Mouse (Mus musculus): ENCODE data around the gene Disp1. TPM values are rescaled to one million over a fixed set of nuclear protein-coding genes. Genes with fewer than 3 reads are reported as not detected.

Gene Disp1
- polyA plus RNA-seq, 2 experiments, result 34.7 to 47.3 TPM

DNA sequence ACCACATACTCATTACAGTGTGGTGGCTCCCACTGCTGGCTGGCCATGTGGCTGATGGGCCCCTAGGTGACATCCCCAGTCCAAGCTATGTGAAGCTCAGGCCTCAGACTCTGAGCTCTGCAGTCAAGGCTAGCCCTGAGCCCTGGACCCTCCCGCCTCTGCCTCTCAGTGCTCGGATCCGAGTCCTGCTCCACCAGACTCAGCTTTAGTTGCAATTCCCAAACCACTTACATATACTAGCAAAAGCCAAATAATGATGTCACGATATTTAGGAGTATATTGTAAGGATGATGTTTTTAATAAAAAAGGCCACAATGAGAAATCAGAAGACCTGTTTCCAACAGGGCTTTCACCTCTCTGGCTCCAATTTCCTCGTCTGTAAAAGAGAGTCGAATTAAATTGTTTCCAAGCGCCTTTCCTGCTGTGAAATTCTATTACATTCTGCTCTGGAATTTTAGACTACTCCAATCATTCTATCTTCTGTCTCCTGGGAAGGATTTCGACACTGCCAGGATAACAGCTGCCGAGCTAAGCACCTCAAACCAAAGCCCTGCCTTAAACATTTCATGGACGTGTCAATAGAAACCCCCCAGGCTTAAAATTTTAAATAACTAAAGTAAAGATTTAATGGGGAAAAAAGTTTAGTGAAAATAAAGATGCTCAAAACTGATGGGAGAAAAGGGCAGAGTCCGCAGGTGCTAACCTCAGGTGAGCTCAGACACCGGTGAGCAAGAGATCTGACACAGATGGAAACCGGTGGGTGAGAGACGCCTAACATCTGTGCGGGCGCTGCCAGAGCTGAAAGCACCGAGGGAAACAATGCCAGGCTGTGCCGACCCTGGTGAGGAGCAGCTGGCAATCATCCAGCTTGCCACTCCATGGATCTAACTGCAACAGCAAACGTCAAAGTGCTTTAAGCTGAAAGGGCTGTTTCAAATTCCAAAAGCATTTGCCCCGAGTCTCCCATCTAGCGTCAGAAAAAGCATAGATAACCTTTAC lies 103.2 kb downstream of the Disp1 start:
- TF ChIP-seq POLR2A (IDR thresholded peaks at IDR 0.05; ENCODE audit: borderline replicate concordance, extremely low read depth, insufficient read depth, insufficient read length), result no peak
- Histone ChIP-seq H3K4me1 (ENCODE audit: control insufficient read depth, insufficient read depth, low read length) (peaks cover 77% of the 10 kb centered on the region), H3K4me3 (replicated peaks; ENCODE audit: low read length) (no peak overlapping the region), H3K4me2 (replicated peaks; ENCODE audit: low read depth, low read length, severe bottlenecking) (no peak overlapping the region), H3K9ac (ENCODE audit: low read depth, low read length, severe bottlenecking) (no peak overlapping the region), H3K9me3 (ENCODE audit: control insufficient read depth, low read length) (no peaks in the 10 kb centered on the region), H3K27me3 (ENCODE audit: control insufficient read depth, insufficient read depth, low read length) (no peaks in the 10 kb centered on the region), H3K27ac (replicated peaks; ENCODE audit: low read depth, low read length) (peak overlapping the region; percentile 75), H3K36me3 (ENCODE audit: control insufficient read depth, insufficient read depth, low read length) (no peaks in the 10 kb centered on the region)
- ATAC-seq (ENCODE audit: low FRiP score, low read depth), result peak; percentile 45
- DNase-seq (ENCODE audit: low spot score), result peak; percentile 82
- WGBS, result 26% methylated on average over 21 of the region's 21 CpGs

- DNase-seq (ENCODE audit: low spot score) (no peak), ATAC-seq (ENCODE audit: low FRiP score, low read depth) (0 out of 2 replicates have a peak, but pooled peaks have one; percentile 2)
- Histone ChIP-seq H3K4me2 (replicated peaks; ENCODE audit: low read depth, low read length, severe bottlenecking) (no peak overlapping the region), H3K9ac (ENCODE audit: low read depth, low read length, severe bottlenecking) (0 out of 2 replicates have a peak overlapping the region, but pooled peaks have one; percentile 12), H3K27ac (replicated peaks; ENCODE audit: low read depth, low read length) (peak overlapping the region; percentile 75), H3K27me3 (ENCODE audit: control insufficient read depth, insufficient read depth, low read length) (no peaks in the 10 kb centered on the region), H3K36me3 (ENCODE audit: control insufficient read depth, insufficient read depth, low read length) (no peaks in the 10 kb centered on the region), H3K4me1 (ENCODE audit: control insufficient read depth, insufficient read depth, low read length) (peaks cover 83% of the 10 kb centered on the region), H3K9me3 (ENCODE audit: control insufficient read depth, low read length) (no peaks in the 10 kb centered on the region), H3K4me3 (replicated peaks; ENCODE audit: low read length) (no peak overlapping the region)
- no peak for TF ChIP-seq POLR2A (IDR thresholded peaks at IDR 0.05; ENCODE audit: borderline replicate concordance, extremely low read depth, insufficient read depth, insufficient read length)
- 60% methylated on average over 15 of the region's 15 CpGs for WGBS
Observed at GRCm38 (mm10) chr1:183116946-183117826, 104.1 kb downstream of the Disp1 start.

GRCm38 (mm10) chr1:183116441-183116840 lies 104.9 kb downstream of the Disp1 start:
- no peak for TF ChIP-seq POLR2A (IDR thresholded peaks at IDR 0.05; ENCODE audit: borderline replicate concordance, extremely low read depth, insufficient read depth, insufficient read length)
- Histone ChIP-seq H3K4me2 (replicated peaks; ENCODE audit: low read depth, low read length, severe bottlenecking) (no peak overlapping the region), H3K4me3 (replicated peaks; ENCODE audit: low read length) (no peak overlapping the region), H3K4me1 (ENCODE audit: control insufficient read depth, insufficient read depth, low read length) (peaks cover 80% of the 10 kb centered on the region), H3K27ac (replicated peaks; ENCODE audit: low read depth, low read length) (no peak overlapping the region), H3K9ac (ENCODE audit: low read depth, low read length, severe bottlenecking) (no peak overlapping the region), H3K27me3 (ENCODE audit: control insufficient read depth, insufficient read depth, low read length) (no peaks in the 10 kb centered on the region), H3K36me3 (ENCODE audit: control insufficient read depth, insufficient read depth, low read length) (no peaks in the 10 kb centered on the region), H3K9me3 (ENCODE audit: control insufficient read depth, low read length) (no peaks in the 10 kb centered on the region)
- ATAC-seq (ENCODE audit: low FRiP score, low read depth), result no peak
- 40% methylated on average over 10 of the region's 10 CpGs for WGBS
- DNase-seq (ENCODE audit: low spot score), result no peak

DNA sequence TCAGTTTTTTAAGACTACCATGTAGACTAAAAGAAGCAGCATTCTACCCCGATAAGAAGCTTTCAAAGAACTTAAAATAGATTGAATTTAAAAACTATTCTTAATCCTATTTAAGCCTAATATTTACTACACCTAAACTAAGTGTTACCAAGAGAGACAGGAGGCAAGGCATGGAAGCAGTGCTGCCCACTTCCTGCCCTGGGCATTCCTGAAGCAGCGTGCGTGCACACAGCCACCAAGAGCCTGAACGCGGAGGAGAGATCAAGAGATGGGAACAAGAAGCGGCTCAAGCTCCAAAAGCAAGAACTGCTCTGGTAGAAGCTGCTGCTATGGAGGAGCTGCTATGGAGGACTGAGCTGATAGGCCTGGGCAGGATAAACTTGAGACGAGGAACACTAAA lies 106.2 kb downstream of the Disp1 start:
- Histone ChIP-seq H3K4me1 (ENCODE audit: control insufficient read depth, insufficient read depth, low read length) (peaks cover 66% of the 10 kb centered on the region), H3K4me2 (replicated peaks; ENCODE audit: low read depth, low read length, severe bottlenecking) (no peak overlapping the region), H3K4me3 (replicated peaks; ENCODE audit: low read length) (no peak overlapping the region), H3K27ac (replicated peaks; ENCODE audit: low read depth, low read length) (no peak overlapping the region), H3K9ac (ENCODE audit: low read depth, low read length, severe bottlenecking) (no peak overlapping the region), H3K9me3 (ENCODE audit: control insufficient read depth, low read length) (no peaks in the 10 kb centered on the region), H3K36me3 (ENCODE audit: control insufficient read depth, insufficient read depth, low read length) (no peaks in the 10 kb centered on the region), H3K27me3 (ENCODE audit: control insufficient read depth, insufficient read depth, low read length) (no peaks in the 10 kb centered on the region)
- no peak for TF ChIP-seq POLR2A (IDR thresholded peaks at IDR 0.05; ENCODE audit: borderline replicate concordance, extremely low read depth, insufficient read depth, insufficient read length)
- DNase-seq (ENCODE audit: low spot score) (no peak), ATAC-seq (ENCODE audit: low FRiP score, low read depth) (no peak)
- WGBS, result 76% methylated on average over 7 of the region's 7 CpGs

DNA sequence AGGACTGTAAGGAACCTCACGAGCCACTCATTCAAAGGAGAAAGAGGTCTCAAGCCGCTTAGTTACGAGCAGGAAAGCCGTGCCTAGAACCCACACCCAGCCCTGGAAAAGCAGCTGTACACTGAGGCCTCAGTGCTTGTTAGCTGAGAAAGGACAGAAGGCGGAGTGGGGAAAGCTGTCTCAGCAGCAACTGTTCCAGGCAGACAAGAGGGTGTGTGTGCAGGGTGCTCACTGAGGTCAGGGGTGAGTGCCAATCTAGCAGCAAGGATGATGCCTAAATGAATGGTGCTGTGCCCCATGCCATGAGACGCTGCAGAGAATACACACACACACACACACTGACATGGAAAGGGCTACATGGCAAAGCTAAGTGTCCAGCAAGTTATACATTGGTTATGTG lies 106.8 kb downstream of the Disp1 start:
- DNase-seq (ENCODE audit: low spot score) (no peak), ATAC-seq (ENCODE audit: low FRiP score, low read depth) (no peak)
- H3K4me2 ChIP-seq (replicated peaks; ENCODE audit: low read depth, low read length, severe bottlenecking), result no peak overlapping the region
- TF ChIP-seq POLR2A (IDR thresholded peaks at IDR 0.05; ENCODE audit: borderline replicate concordance, extremely low read depth, insufficient read depth, insufficient read length), result no peak
- H3K9me3 ChIP-seq (ENCODE audit: control insufficient read depth, low read length), result no peaks in the 10 kb centered on the region
- no peaks in the 10 kb centered on the region for H3K27me3 ChIP-seq (ENCODE audit: control insufficient read depth, insufficient read depth, low read length)
- H3K27ac ChIP-seq (replicated peaks; ENCODE audit: low read depth, low read length), result no peak overlapping the region
- H3K4me3 ChIP-seq (replicated peaks; ENCODE audit: low read length), result no peak overlapping the region
- WGBS, result 60% methylated on average over 6 of the region's 6 CpGs
- H3K36me3 ChIP-seq (ENCODE audit: control insufficient read depth, insufficient read depth, low read length), result 0 out of 2 replicates have a peak, but pooled peaks cover under 1% of the 10 kb centered on the region
- no peak overlapping the region for H3K9ac ChIP-seq (ENCODE audit: low read depth, low read length, severe bottlenecking)
- peaks cover 61% of the 10 kb centered on the region for H3K4me1 ChIP-seq (ENCODE audit: control insufficient read depth, insufficient read depth, low read length)

Data from limb, embryonic 14.5 days (tissue).